Mouse (Mus musculus) heart, adult 2 months (tissue): Measurements from ENCODE around the gene Trim56. TPM values are rescaled to one million over a fixed set of nuclear protein-coding genes. Genes with fewer than 3 reads are reported as not detected.
"Not testable (repeated sequence)": the region's sequence is repeated elsewhere in the genome, so short reads cannot be mapped to it uniquely, and the experiment has no call there.

Source experiments
- DNase-seq, 2 experiments: peaks; one replicate each; pipeline ENCODE4 v3.0.0; 2021
- H3K27ac ChIP-seq: fragments of 200-600 bp; 2 replicates; pipeline ENCODE4 v1.8.1; 2022
- H3K27me3 ChIP-seq: fragments of 200-500 bp; 2 replicates; pipeline ENCODE4 v1.6.1; 2012; ENCODE audit warnings: mild to moderate bottlenecking, low read length, inconsistent platforms, mixed read lengths; ENCODE audit not compliant: control insufficient read depth, insufficient read depth
- H3K36me3 ChIP-seq: fragments of 200-500 bp; 2 replicates; pipeline ENCODE4 v1.6.1; 2012; ENCODE audit warnings: low read length, inconsistent platforms; ENCODE audit not compliant: control insufficient read depth, insufficient read depth
- H3K4me1 ChIP-seq: fragments of 200-500 bp; 2 replicates; pipeline ENCODE4 v1.6.1; 2011; ENCODE audit warnings: low read length; ENCODE audit not compliant: control insufficient read depth, insufficient read depth
- H3K4me3 ChIP-seq: fragments of 200-600 bp; 2 replicates; pipeline ENCODE4 v1.8.1; 2022
- H3K79me2 ChIP-seq: fragments of 200-500 bp; replicated peaks from 2 replicates; pipeline ENCODE4 v1.6.1; 2012; ENCODE audit warnings: mild to moderate bottlenecking, inconsistent platforms, low read length, moderate library complexity, mixed read lengths; ENCODE audit not compliant: control insufficient read depth, insufficient read depth
- H3K9ac ChIP-seq: fragments of 200-500 bp; 2 replicates; pipeline ENCODE4 v1.6.1; 2012; ENCODE audit warnings: low read depth, mild to moderate bottlenecking, control low read depth, inconsistent platforms, low read length, mixed read lengths
- CTCF ChIP-seq: fragments of 200-600 bp; IDR thresholded peaks from 2 replicates; pipeline ENCODE4 v1.8.1; 2022; ENCODE audit warnings: antibody characterized with exemption, mild to moderate bottlenecking, moderate library complexity
- EP300 ChIP-seq: fragments of 200-500 bp; IDR thresholded peaks from 2 replicates; pipeline ENCODE4 v1.6.1; 2011; ENCODE audit warnings: low read depth, low read length, control low read depth; ENCODE audit not compliant: insufficient read depth
- POLR2A ChIP-seq: fragments of 200-500 bp; IDR thresholded peaks from 2 replicates; pipeline ENCODE4 v1.6.1; 2011; ENCODE audit warnings: mild to moderate bottlenecking, low read depth, low read length, control low read depth; ENCODE audit not compliant: insufficient read depth
- WGBS: fragments of 180-500 bp; shearing (Covaris S2); methylation state at CpG from one replicate; pipeline ENCODE4 v1.1.7; 2018; 5-methylcytosine and 5-hydroxymethylcytosine counted together
- intact Hi-C: fragments of 180-260 bp; cut with DNase I; formaldehyde crosslinking; loops from one replicate; pipeline ENCODE4 v1.15.1; 2025
- long read RNA-seq: library from polyadenylated mRNA; stranded (forward); transcript quantifications from one replicate; pipeline ENCODE4 v2.0.0, GENCODE M21; 2021
- polyA plus RNA-seq: library from polyadenylated mRNA; depleted of rRNA; stranded (reverse); fragments of >200 nt; gene quantifications from 2 replicates; pipeline ENCODE4 v1.2.3, GENCODE M21; 2012; rRNA removed
- total RNA-seq, 2 experiments: library from RNA; stranded (reverse); gene quantifications; 2 replicates each; pipeline ENCODE4 v1.2.3; 2021

Trim56 gene
- total RNA-seq (10 to 100 TPM; 19.0 to 22.2 TPM), polyA plus RNA-seq (6.9 and 7.5 TPM in 2 replicates)
- long read RNA-seq, partial matches to known transcripts, result 0 of 5 reads
- long read RNA-seq, other reads (novel, unspliced or antisense), result 5 of 5 reads

DNA sequence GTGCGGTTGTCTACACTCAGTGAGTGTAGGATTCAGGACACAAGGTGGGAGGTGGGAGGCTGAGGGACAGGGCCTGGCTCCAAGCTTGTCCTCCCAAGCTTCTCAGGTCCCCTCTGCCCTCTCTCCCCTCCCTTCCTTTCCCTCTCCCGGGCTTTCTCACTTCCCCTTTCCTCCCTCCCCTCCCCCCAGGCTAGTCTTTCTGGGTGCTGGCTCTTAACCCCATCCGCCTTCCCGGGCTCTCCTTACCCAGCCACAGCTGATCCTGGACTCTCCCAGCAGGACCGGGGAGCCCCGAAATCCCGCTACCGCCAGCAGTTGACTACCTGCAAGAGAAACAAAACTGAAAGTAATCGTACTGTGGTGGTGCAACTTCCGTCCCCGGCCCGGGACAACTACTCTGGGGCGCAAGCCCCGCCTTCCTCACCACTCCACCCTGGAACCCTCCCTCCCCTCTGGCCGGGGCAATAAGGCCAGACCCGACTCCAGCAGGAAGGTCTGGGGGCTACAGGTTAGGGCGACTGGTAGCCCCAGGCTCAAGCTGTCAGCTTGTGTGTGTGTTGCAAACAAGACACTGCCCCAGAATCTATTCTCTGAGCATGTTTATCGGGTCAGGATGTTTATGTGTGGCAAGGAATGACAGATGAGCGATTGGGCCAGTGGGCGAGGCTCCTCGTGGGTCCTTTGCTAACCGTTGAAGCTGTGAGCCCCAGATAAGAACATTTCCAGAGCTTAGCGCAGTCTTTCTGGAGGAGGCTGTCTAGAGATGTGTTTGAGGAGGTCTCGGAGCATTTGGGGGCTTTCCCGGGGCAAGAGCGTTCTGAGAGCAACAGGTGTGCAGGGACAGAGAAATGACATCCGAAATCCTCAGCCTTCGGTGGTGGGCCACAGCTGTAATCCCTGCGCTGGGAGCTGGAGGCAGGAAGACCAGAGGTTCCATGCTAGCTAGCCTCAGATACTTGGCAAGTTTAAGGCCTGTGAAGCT is at the start of gene Trim56:
Trim56 (minus strand) TSS at position 344 of the 982 bp plus-strand sequence.
- TF ChIP-seq POLR2A (peak; percentile 75), EP300 (peak; percentile 40; the same call in 1 of the 2 replicates), CTCF (no peak)
- peak; percentile 88 to 91 for DNase-seq
- peak within 1 kb of the TSS; percentile 95 for H3K27ac ChIP-seq
- WGBS, result 6% methylated on average over 29 of the region's 29 CpGs
- H3K27me3 ChIP-seq, result no peaks in the 10 kb centered on the region
- peak within 1 kb of the TSS; percentile 78 for H3K4me3 ChIP-seq
- H3K79me2 ChIP-seq, result peaks cover 2% of the 10 kb centered on the region; the same call in 1 of the 2 replicates
- H3K4me1 ChIP-seq, result peaks cover 6% of the 10 kb centered on the region
- H3K36me3 ChIP-seq, result no peaks in the 10 kb centered on the region
- peak within 1 kb of the TSS; percentile 88 for H3K9ac ChIP-seq
- intact Hi-C loops, result no loop called here

DNA sequence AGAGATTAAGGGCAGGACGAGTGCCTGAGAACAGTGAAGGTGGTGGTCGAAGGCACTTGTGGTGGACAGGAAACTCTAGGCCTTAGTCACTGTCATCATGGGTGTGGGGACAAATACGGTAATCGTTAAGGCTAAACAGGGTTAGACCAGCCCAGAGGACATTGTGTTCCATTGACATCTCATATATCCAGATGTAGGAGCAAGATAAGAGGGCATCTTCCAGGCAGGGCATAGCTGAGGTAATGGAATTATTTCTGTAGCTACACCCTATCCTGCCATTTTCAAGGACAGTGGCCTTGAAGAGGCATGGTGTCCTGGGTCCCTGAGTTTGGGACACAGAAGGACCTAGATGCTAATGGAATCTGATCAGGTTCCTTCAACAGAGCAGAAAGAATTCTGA is 45.8 kb upstream of the Trim56 start:
- TF ChIP-seq CTCF (no peak), POLR2A (no peak), EP300 (no peak)
- Histone ChIP-seq H3K36me3 (no peaks in the 10 kb centered on the region), H3K27me3 (peaks cover 1% of the 10 kb centered on the region; the same call in 1 of the 2 replicates), H3K4me1 (no peaks in the 10 kb centered on the region), H3K79me2 (no peaks in the 10 kb centered on the region), H3K4me3 (no peak overlapping the region), H3K27ac (no peak overlapping the region), H3K9ac (no peak overlapping the region)
- no peak for DNase-seq
- intact Hi-C loops, result no loop called here
- 67% methylated on average over 4 of the region's 4 CpGs for WGBS

DNA sequence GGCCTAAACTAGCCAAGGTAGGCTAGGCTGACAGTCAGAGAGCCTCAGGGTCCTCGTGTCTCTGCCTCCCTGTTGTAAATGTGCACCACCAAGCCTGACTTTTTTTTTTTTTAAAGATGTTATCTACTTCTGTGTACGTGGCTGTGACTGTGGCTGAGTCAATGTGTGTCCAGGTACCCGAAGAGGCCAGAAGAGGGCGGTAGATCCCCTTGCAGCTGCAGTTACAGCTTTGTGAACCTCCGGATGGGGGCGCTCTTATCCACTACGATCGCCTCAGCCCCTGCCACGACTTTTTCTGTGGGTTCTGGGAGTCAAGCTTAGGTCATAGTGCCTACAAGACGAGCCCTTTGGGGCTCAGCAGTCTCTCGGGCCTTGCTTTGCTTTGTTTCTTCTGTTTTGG is 43.5 kb upstream of the Trim56 start:
- no peak overlapping the region for H3K9ac ChIP-seq
- 28% methylated on average over 11 of the region's 11 CpGs for WGBS
- H3K27ac ChIP-seq, result no peak overlapping the region
- H3K4me1 ChIP-seq, result no peaks in the 10 kb centered on the region
- TF ChIP-seq POLR2A, result no peak
- TF ChIP-seq CTCF, result peak; percentile 78
- no peak for TF ChIP-seq EP300
- intact Hi-C loops, result loop anchor here (1.0 kb wide), 1 partner anchor 127 kb away; no protein-coding TSS in a partner anchor
- no peaks in the 10 kb centered on the region for H3K79me2 ChIP-seq
- H3K4me3 ChIP-seq, result no peak overlapping the region
- no peaks in the 10 kb centered on the region for H3K36me3 ChIP-seq
- peak; percentile 24 to 47 for DNase-seq
- no peaks in the 10 kb centered on the region for H3K27me3 ChIP-seq

DNA sequence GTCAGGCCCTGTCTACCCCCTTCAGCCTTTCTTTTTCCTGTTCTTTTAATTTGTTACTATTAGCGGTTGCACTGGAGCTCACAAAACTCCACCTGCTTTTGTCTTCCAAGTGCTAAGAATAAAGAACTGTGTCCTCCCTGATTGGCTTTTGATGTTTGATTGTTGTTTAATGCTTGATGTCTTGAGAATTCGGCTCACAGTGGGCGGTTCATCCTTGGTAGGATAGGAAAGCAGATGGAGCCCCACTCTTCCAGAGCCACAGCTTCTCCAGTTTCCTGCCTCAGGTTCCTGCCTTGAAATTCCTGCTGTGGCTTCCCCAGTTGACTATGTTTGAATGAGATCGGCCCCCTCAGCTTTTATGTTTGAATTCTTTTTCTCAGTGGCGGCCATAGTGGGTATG is 37.3 kb upstream of the Trim56 start:
- no peaks in the 10 kb centered on the region for H3K27me3 ChIP-seq
- no peak overlapping the region for H3K9ac ChIP-seq
- H3K4me1 ChIP-seq, result no peaks in the 10 kb centered on the region
- WGBS, result 85% methylated on average over 5 of the region's 5 CpGs
- no peak for TF ChIP-seq POLR2A
- no peak for TF ChIP-seq EP300
- no peak for TF ChIP-seq CTCF
- H3K27ac ChIP-seq, result no peak overlapping the region
- H3K36me3 ChIP-seq, result no peaks in the 10 kb centered on the region
- H3K4me3 ChIP-seq, result no peak overlapping the region
- H3K79me2 ChIP-seq, result no peaks in the 10 kb centered on the region
- intact Hi-C loops, result no loop called here
- DNase-seq, result no peak

DNA sequence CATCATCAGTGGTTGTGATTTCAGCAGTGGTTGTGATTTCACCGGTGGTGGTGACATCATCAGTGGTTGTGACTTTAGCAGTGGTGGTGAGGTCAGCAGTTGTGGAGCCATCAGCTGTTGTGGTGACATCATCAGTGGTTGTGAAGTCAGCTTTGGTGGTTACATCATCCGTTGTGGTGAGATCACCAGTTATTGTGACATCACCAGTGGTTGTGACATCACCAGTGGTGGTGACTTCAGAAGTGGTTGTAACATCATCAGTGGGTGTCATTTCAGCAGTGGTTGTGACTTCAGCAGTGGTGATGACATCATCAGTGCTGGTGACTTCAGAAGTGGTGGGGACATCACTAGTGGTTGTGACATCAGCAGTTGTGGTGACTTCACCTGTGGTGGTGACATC is 36.6 kb upstream of the Trim56 start:
- intact Hi-C loops, result no loop called here
- Histone ChIP-seq H3K9ac (no peak overlapping the region), H3K4me3 (no peak overlapping the region), H3K27me3 (no peaks in the 10 kb centered on the region), H3K27ac (no peak overlapping the region), H3K79me2 (no peaks in the 10 kb centered on the region), H3K4me1 (no peaks in the 10 kb centered on the region), H3K36me3 (no peaks in the 10 kb centered on the region)
- DNase-seq, result no peak
- TF ChIP-seq EP300, result no peak
- TF ChIP-seq CTCF, result no peak
- no peak for TF ChIP-seq POLR2A
- WGBS, result 58% methylated on average over 2 of the region's 2 CpGs

DNA sequence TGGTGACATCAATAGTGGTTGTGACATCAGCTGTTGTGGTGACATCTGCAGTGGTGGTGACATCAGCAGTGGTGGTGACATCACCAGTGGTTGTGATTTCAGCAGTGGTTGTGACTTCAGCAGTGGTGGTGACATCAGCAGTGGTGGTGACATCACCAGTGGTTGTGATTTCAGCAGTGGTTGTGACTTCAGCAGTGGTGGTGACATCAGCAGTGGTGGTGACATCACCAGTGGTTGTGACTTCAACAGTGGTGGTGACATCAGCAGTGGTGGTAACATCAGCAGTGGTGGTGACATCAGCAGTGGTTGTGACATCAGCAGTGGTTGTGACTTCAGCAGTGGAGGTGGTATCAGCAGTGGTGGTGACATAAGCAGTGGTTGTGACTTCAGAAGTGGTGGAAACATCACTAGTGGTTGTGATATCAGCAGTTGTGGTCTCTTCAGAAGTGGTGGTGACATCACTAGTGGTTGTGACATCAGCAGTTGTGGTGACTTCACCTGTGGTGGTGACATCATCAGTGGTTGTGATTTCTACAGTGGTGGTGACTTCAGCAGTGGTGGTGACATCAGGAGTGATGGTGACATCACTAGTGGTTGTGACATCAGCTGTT is 33.4 kb upstream of the Trim56 start, which contains the start of gene Muc3:
Muc3 (minus strand) TSS at position 51 of the 611 bp plus-strand sequence.
- intact Hi-C loops, result not testable (repeated sequence)

More for the DNA sequence above, 33.4 kb upstream of the Trim56 start, which contains the start of gene Muc3:
- DNase-seq, H3K79me2 ChIP-seq, H3K4me1 ChIP-seq, H3K36me3 ChIP-seq, H3K9ac ChIP-seq, H3K4me3 ChIP-seq, H3K27me3 ChIP-seq, H3K27ac ChIP-seq: not testable (repeated sequence)
